Mouse (Mus musculus) MEL (cell line): ENCODE data around the gene Aldh3b2.

ENCODE experiments used
- CTCF ChIP-seq, 3 experiments: IDR thresholded peaks in 2 of 3; conservative IDR thresholded peaks in 1 of 3; 2 replicates each; pipeline ENCODE4 v1.5.1; 2011 to 2012; ENCODE audit warnings: low read length in 3 of 3, low read depth in 2 of 3, mild to moderate bottlenecking in 2 of 3, improper control_type of control experiment in 1 of 3, inconsistent platforms in 1 of 3, mixed read lengths in 1 of 3, moderate library complexity in 1 of 3; ENCODE audit not compliant: control insufficient read depth in 1 of 3, insufficient read depth in 1 of 3, poor library complexity in 1 of 3, severe bottlenecking in 1 of 3
- EP300 ChIP-seq, 2 experiments: IDR thresholded peaks; 2 replicates each; pipeline ENCODE4 v1.6.1; 2011; ENCODE audit warnings: improper control_type of control experiment in 2 of 2, low read length in 2 of 2, low read depth in 1 of 2, mild to moderate bottlenecking in 1 of 2
- POLR2AphosphoS5 ChIP-seq: IDR thresholded peaks from 2 replicates; pipeline ENCODE4 v1.6.1; 2012; ENCODE audit warnings: low read depth, borderline replicate concordance, mild to moderate bottlenecking, inconsistent platforms, low read length, moderate library complexity, mixed read lengths
- TCF12 ChIP-seq: IDR thresholded peaks from 2 replicates; pipeline ENCODE4 v1.6.1; 2014; ENCODE audit warnings: low read depth, mild to moderate bottlenecking, inconsistent platforms, low read length, improper control_type of control experiment, moderate library complexity
- ZC3H11A ChIP-seq: IDR thresholded peaks from 2 replicates; pipeline ENCODE4 v1.6.1; 2012; ENCODE audit warnings: low read depth, mild to moderate bottlenecking, inconsistent platforms, low read length, improper control_type of control experiment

DNA sequence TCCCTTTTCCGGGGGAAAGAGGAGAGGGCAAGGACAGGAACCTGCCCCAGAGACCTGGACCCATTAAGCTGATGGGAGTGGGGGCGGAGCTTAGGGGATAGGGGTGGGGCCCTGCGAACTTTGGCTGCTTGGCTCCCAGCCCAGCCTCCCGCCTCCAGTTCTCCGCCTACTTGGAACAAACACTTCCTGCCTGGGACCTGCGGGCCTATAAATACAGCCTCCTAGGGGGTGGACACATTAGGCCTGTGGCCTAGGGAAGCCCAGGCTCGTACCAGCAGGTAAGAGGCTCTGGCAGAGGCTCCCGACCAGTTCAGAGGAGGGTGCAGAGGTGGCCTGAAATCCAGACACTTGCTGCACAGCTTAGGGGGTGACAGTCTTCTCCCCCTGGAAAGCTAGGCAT is 14.2 kb downstream of the Aldh3b2 start, which contains the start of gene Acy3:
- TF ChIP-seq ZC3H11A (no peak), CTCF (IDR thresholded peaks at IDR 0.05 in 2 of 3, conservative IDR thresholded peaks at IDR 0.05 in 1 of 3; ENCODE audit: control insufficient read depth in 1 of 3, insufficient read depth in 1 of 3, low read depth in 2 of 3, low read length in 3 of 3, poor library complexity in 1 of 3, severe bottlenecking in 1 of 3) (no peak), POLR2AphosphoS5 (no peak), EP300 (IDR thresholded peaks at IDR 0.05; ENCODE audit: low read depth in 1 of 2, low read length in 2 of 2) (no peak), TCF12 (no peak)
